Mouse (Mus musculus) right cerebral cortex, adult 2 months (tissue): ENCODE results near the gene Pcsk6.
"Not testable (repeated sequence)": the region's sequence is repeated elsewhere in the genome, so short reads cannot be mapped to it uniquely, and the experiment has no call there.

ENCODE experiments used
- DNase-seq, 2 experiments: peaks; one replicate each; pipeline ENCODE4 v3.0.0; 2021 to 2022; ENCODE audit warnings: low spot score in 2 of 2

The Pcsk6 gene

DNA sequence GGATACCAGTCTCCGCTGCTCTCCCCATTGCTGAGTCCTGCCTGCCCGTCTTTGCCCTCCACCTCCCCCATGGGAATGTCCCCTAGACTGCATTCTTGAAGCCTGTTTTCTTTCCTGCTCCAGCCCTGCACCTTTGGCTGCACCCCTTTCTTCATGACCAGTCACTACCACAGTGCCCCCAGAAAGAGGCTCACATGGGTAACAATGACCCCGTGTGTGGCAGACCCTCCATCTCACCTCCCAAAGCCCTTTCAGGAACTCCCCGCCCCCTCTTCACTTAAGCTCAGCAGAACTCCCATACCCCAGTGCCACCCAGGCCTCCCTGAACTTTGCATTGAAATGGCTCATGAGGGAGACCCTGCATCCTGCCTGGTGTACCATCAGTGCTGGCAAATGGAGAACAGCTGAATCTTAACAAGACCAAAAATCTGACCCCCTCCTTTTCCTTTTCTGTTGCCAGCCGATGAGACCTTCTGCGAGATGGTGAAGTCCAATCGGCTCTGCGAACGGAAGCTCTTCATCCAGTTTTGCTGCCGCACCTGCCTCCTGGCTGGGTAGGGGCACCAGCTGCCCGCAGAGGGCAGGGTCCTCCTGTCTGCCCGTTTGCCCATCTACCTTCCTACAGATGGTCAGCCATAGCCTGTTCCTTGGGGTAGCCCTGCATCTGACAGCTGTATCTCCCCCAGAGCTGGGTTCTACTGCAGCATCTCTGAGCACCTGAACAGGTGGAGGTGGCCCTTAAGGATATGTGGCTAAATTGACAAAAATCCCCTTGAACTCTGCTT, 187.1 kb downstream of the Pcsk6 start:
- no peak for DNase-seq

DNA sequence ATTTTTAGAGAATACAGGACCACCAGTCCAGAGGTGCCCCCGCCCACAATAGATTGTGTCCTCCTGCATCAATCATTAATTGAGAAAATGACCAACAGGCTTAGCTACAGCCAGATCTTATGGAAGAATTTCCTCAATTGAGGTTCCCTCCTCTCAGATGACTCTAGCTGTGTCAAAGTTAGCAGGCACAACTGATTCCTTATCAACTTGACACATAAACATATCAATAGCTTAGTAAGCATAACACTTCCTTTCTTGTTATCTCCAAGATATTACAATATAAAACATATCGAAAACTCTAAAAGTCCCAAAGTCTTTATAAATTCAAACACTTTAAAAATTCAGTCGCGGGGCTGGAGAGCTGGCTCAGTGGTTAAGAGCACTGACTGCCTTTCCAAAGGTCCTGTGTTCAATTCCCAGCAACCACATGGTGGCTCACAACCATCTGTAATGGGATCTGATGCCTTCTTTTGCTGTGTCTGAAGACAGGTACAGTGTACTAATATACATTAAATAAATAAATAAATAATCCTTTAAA, 192.5 kb downstream of the Pcsk6 start:
- DNase-seq = no peak

DNA sequence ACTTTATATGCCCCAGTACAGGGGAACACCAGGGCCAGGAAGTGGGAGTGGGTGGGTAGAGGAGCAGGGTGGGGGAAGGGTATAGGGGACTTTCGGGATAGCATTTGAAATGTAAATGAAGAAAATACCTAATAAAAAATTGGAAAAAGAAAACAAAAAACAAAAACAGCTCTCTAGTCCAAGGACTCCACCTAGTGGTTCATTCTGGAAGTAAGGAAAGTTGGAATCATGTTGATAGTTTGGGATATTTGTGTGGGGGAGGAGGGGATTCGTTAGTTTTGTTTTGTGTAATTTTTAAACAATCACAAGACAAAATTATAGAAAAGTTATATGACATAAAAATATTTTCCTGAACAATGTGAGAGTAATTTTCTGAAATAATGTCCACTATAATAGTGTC, 193.8 kb downstream of the Pcsk6 start:
- DNase-seq = not testable (repeated sequence)

DNA sequence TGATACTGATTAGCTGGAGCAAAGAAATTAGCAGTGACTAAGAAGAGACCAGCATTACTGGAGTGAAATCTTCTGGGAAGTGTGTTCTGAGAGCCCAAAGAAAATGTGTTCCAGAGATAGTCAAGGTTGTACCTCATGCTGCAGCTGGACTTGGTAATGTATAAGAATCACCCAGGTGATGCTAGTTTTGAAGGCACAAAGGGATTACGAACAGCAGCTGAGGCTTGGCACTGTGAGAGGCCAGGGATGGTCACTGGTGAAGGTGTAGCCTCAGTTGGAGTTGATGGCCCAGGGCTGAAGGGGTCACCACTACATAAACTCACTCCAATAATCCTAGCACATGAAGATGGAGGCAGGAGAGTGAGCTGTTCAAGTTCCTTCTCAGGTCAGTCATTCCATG, 197.2 kb downstream of the Pcsk6 start, which contains the start of gene Snrpa1:
Gene Snrpa1, plus strand, starts transcription at position 301 of the 400 bp plus-strand sequence.
- DNase-seq = no peak

DNA sequence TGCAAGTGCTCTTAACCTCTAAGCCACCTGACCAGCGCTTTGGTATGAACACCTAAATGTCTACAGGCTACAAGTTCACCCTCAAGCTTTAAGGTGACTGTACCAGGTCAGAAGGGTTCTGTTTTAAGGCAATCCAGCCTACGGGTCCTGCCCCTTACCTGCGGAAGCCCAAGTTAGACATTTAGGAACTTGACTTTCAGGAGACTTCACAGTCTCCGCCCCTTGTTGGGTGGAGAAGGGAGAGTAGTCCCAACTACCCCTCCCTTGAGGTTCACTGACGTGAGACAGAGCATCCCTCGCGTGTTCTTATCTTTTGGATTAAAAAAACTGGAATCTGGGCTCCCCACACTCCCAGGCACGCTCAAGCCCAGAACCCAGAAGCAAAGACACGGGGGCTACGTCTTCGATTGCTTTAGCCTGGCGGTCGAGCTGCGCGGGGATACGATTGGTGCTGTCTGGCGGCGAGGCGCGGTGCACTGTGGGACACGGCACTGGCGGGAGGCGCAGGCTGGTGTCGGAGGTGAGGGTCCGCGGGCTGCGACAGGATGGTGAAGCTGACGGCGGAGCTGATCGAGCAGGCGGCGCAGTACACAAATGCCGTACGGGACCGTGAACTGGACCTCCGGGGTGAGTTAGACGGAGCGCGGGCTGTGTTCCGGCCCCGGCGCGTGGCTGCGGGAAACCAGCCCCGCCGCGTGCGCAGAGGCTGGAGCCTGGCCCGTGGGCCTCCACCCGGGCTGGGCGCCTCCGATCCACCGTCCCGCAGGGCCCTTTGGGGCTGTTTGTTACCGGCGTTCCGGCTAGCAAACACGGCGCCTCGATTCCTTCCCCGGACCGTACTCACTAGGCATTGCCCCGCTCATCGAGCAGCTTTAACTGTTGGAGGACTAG, 198.8 kb downstream of the Pcsk6 start:
- peak; percentile 88 to 90 for DNase-seq

DNA sequence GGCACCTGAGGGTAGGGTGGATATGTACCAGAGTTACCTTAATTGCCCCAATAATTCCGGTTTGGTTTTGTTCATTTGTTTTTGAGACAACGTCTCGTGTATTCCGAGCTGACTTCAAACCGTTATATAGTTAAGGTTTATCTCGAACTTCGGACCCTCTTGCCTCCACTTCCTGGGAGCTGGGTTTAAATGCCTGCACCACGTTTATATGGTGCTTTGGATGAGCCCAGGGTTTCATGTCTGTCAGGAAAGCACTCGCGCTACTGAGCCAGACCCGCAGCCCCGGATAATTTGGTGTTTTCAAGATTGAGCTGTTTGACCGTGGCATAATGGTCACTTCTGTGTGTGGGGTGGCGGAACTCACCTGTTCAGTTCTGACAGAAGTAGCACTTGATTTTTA, 199.5 kb downstream of the Pcsk6 start:
- DNase-seq = no peak

DNA sequence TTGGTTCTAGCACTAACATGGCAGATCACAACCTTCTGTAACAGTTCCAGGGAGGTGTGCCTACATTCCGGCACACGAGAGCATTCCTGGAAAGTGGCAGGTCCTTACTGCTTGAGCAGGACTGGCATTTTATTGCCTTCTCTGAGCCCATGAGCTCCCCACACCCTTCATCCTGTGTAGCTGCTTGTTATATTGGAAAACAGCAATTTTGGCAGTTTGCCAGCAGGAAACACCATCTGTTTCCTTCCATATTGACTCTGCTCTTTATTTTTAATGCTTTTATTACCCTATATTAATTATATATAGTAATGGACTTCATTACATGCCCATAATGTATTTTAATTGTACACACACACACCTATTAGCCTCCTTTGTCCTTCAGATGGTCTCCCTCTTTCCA, 214.9 kb downstream of the Pcsk6 start:
- peak; percentile 23 to 36 for DNase-seq

DNA sequence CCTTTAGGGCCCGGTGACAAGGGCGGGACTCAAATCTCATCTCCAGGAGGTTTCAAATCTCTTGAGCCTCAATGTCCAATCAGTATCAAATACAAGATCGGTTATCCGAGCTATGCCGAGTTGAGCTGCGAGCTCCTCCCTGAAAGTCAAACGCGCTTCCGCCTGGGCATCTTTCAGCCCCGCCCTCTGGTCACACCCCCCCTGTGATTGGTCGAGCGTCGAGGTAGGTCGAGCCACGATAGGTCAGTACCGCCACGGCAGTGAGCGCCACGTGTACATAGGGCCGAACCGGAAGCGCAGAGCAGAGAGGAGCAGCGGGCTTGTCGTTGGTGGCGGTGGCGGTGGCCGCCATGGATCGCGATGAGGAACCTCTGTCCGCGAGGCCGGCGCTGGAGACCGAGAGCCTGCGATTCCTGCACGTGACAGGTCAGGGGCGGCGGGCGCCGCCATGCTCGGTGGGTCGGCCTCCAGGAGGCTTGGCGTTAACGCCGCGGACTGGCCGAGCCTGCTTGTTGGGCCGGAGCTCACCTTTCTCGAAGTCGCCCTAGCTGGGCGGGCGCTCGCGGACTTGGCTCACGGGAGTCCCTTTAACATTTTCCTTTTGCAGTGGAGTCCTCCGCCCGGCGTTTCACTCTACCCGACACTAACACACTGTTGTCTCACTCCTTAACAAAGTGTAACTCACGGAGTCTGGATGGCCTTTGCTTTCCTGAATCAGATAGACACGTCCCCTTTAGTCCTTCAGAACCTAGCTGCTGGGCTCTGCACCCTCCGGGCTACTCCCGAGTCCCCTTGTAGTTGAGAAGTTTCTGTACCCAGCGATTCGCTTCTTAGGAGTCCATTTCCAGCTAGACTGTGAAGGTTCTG, 218.1 kb downstream of the Pcsk6 start, which contains the start of gene Selenos:
Gene Selenos, plus strand, starts transcription at position 286 of the 867 bp plus-strand sequence.
- peak; percentile 97 to 98 for DNase-seq

DNA sequence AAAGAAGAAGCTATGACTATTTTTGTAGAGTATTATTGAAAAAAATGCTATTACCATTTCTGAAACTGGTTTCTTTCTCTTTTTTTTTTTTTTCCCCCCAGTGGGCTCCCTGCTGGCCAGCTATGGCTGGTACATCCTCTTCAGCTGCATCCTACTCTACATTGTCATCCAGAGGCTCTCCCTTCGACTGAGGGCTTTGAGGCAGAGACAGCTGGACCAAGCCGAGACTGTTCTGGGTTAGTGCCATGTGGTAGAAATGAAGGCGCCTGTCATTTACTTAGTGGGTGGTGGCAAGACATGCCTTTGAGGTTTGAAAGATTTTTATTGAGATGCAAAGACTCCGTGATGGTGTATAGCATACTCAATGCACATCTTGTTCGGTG, 218.7 kb downstream of the Pcsk6 start:
- DNase-seq = peak in 1 of 2 experiments; percentile 18

DNA sequence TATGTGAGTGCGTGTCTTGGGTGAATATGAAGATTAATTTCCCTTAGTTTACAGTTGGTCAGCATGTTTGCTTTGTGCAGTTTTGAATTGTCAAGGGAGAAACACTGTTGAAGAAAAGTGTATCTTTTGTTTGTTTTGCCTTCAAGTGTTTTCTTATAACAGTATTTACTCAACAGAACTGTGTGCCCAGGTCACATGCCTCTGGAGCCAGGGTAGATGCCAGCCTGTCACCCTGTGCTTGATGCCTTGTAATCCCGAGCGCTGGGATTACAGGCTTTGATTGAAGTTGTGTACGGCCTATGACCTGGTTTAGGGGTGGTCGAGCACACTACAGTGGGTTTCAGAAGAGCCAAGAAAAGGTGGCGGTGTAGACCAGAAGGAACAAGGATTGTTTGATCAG, 222.2 kb downstream of the Pcsk6 start:
- no peak for DNase-seq

DNA sequence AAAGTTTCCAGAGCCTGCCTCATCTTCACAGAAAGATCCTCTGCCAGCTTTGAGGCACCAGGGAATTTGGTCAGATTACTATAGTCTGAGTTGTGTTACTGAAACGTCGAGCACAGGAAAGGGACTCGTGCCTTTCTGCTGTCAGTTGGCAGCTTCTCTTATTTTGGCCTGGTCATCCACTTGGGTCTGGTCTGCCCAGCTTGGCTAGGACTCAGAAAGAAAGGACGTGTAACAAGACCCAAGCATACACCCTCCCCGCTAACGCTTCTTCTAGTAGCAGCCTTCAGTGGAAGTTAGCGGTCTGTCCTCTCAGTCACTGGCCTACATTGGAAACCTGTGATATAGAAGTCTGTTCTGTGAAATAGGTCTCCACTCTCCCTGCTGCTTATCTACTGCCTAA, 223.0 kb downstream of the Pcsk6 start:
- DNase-seq = no peak

DNA sequence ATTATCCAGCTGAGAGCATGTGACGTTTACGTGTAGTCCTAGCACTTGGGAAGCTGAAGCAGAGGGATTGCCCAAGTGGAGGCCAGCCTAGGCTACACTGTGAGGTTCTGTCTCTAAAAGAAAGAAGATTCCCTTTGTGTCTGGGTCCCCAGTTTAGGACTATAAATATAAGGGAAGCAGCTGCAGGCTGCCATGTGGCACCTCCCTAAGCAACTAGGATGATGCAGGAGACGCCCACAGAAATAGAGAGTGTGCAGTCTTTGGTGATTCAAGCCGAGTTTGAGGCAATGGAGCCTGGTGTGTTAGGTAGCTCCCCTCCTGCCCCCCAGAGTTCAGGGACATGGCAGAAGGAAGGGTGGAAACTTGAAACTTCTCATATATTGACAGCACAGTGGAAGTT, 226.1 kb downstream of the Pcsk6 start:
- peak; percentile 58 to 69 for DNase-seq

DNA sequence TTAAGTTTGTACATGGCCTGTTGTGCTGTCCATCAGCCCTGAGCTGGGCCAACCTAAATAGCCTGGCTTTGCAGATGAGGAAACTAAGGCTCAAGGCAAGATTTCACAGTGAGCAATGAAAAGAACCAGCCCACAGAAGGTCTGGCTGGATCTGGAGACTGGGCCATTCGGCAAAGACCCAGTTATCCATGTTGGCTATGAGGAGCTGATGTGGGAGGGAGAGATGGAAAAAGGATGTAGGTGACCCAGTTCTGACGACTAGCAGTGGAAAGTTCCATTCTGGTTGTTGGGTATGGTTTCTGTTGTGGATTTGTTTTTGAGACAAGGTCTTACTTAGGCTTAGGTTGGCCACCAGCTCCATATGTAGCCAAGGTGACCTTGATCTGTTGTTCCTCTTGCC, 226.5 kb downstream of the Pcsk6 start:
- peak; percentile 26 to 39 for DNase-seq

DNA sequence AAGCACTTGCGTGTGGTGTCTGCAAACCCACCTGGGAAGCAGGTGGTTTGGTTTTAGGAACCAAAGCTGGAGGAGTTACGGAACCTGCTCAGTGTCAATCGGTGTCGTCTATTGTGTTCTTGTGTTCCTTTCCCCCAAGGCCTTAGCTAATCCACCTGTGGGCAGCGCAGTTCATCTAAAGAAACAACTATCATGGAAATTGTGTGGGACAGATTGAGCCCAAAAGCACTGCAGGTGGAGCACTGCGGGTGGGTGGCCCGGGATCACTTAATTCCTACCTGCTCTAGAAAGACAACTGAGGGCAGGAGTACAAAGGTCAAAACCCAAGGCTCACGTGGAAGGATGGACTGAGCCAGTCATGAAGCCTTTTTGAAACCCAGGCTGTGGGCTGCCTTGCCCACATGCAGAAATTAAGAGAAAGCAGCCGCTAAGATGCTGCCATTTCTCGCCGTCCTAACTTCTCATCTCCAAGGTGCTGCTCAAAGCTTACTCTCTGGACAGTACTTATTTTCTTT, 229.2 kb downstream of the Pcsk6 start:
- no peak for DNase-seq

DNA sequence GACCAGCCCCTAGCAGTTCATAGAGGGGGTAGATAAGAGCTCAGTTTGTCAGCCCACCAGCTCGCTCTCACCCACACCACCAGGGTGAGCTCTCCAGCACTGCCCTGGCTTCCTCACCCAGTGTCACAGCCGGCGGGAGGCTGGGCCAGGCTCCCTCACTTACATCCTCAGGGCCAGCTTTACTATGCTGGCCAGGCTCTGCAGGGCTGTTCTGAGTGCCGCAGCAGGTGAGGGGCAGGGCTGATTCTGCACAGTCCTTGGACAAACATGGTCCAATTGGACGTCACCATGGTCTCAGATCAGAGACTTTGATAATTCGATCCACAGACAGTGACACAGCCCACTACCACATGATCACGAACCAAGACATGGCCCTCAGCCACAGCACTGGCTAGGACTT, 230.0 kb downstream of the Pcsk6 start:
- no peak for DNase-seq

DNA sequence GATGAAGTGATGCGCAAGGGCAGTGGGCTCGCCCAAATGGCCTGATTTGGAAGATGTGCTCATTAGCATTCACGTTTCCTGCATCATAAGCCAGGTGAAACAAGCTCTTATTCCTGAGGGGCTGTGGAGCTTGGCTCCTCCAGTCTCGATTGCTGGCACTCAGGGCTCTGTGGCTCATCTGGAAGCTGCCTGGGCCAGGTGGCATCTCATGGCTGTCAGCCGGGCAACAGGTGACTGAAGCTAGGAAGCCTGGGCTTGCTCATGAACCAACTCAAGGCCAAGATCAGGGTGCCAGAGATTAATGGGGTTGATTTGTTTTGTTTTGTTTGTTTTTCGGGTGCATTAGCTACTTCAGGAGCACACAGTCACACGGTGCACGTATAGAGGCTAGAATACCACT, 231.1 kb downstream of the Pcsk6 start:
- no peak for DNase-seq

DNA sequence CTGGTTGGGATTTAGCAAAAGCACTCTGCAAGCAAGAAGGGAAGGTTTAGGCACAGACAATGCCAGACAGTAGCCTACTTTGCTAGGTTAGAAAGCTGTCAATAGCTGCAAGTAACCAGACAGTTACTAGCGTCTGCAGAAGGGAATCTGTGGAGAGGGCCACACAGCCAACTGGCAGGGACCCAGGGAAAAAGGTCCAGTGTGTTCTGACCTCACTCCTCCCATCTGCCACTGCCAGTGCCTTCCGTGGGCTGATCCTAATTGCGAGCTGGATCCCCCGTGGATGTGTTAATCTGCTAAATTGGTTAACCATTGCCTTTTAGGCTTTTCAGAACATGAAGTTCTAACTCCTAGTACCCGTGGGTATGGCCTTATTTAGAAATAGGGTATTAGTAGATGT, 232.6 kb downstream of the Pcsk6 start:
- no peak for DNase-seq

DNA sequence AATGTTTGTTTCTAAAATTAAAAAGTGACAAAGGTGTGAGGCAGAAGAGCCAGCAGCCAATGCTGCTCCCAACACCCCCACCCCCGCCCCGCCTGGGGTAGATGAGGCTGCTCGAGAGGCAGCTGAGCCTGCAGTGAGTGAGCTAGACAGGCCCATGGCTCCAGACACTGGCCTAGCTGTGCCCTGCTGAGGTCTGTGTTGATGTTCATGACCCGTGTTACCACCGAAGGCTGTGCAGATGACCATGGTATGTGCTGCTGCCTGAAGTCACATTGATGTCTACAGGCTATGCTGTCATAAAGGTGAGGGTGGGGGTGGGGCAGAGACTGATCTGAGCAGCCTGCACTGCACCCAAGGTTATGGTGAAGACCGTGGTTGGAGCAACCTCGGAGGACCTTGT, 237.3 kb downstream of the Pcsk6 start:
- DNase-seq = no peak
